Mouse (Mus musculus): ENCODE results near the gene Rnf103. TPM values are rescaled to one million over a fixed set of nuclear protein-coding genes. Genes with fewer than 3 reads are reported as not detected.
"Not testable (repeated sequence)": the region's sequence is repeated elsewhere in the genome, so short reads cannot be mapped to it uniquely, and the experiment has no call there.

Rnf103 gene
- 10 to 100 TPM; 46.6 to 49.3 TPM for total RNA-seq (2021)
- long read RNA-seq, experiment 1, transcript Rnf103-201 (4 exons, 3,264 nt), result major isoform, 29 of 32 reads
- long read RNA-seq, experiment 1, partial matches to known transcripts, result 2 of 32 reads
- long read RNA-seq, experiment 1, other reads (novel, unspliced or antisense), result 1 of 32 reads
- long read RNA-seq, experiment 2, transcript Rnf103-201 (4 exons, 3,264 nt), result major isoform, 41 of 50 reads
- long read RNA-seq, experiment 2, partial matches to known transcripts, result 4 of 50 reads
- long read RNA-seq, experiment 2, other reads (novel, unspliced or antisense), result 5 of 50 reads

DNA sequence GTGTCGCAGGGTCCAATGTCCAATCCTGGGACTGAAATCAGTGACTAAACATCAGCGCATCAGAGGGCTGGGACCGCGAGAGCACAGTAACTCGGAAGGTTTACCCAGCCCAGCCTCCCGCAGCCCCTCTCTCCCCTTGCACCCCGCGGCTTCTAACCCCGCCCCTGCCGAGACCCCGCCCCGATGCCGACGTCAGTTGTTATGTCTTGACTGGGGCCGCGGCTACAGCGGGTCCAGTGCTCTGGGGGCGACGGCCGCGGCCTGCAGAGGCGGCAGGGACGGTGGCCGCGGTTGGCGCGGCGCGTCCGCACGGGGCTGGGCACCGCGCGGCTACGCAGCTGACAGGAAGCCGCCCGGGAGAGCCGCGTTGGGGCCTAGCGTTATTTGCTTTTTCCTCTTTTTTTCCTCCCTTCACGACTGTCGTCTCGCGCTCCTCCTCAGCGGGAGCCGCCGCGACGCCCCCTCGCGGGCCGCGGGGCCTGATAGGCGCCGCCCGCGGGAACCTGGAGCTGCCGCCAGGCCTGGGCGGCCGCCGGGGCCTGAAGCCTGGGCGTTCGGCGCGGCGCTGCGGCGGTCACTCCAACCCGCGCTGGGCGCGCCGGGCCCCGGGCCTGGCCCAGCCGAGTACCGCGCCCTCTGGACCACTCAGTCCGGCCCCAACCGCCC lies at the start of gene Rnf103:
Rnf103 (plus strand) TSS at position 220 of the 666 bp plus-strand sequence.
- DNase-seq (ENCODE audit: low spot score in 2 of 2), result peak; percentile 90 to 93

- no peak for DNase-seq (ENCODE audit: low spot score in 2 of 2)
These were observed 48.9 kb upstream of the Rnf103 start for GRCm38 (mm10) chr6:71444756-71445155.

DNA sequence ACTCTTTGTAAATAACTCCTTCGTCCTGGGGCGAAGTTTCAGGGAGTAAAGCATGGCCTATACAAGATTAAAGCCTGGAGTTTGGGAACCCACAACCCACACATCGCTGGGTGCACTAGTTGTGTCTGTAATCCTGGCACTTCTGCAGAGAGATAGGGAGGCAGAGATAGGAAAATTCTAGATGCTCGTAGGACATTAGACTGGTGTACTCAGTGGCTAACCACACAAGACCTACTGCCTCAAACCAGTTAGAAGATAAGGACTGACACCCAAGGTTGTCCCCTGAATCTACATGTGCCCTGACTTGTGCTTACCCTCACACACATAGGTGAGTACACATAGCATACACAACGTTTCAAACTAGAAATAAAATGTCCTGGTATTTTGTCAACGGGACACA lies 48.1 kb upstream of the Rnf103 start:
- DNase-seq (ENCODE audit: low spot score in 2 of 2), result no peak

DNA sequence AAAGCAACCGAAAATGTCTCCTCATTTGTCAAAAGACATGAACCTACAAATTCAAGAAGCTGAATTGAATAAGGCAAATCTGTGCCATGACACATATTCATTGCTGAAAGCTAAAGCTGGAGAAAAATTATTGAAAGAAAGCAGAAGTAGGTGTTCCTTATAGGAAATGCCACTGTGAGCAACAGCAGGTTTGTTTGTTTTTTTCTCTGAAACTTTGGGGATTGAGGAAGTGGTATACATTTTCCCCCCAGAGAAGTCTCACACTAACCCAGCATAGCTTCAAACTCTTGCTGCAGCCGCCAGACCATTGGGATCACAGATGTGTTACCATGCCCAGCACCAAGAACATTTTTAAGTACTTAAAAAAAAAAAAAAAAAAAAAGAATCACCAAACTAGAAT lies 40.9 kb upstream of the Rnf103 start:
- DNase-seq (ENCODE audit: low spot score in 2 of 2), result no peak

GRCm38 (mm10) chr6:71453983-71454739 lies 39.5 kb upstream of the Rnf103 start:
- DNase-seq (ENCODE audit: low spot score in 2 of 2), result not testable (repeated sequence)

DNA sequence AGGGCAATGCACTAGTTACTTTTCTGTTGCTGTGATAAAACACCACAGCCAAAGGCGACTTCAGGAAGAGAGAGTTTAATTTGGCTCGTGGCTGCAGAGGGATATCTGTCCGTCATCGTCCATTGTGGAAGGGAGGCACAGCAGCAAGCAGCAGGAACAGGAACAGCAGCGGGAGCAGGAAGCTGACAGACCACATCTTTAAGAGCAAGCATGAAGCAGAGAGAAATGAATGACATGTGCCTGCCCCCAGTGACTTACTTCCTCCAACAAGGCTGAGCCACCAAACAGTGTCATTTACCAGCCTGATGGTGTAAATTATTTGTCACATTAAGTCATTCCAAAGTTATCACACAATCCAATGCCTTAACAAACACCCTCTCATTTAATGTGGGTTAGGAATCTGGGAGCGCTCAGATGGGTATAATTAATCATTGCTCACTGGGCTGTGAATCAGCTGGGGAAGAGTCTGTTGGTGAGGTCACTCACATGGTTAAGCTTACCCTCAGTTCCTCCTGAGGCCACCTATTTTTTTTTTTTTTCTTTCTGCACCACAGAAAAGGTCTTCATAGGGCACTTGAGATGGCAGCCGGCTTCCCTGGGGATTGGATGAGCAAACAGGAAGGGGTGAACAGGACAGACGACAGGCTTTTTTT lies 35.6 kb upstream of the Rnf103 start:
- no peak for DNase-seq (ENCODE audit: low spot score in 2 of 2)

- DNase-seq (ENCODE audit: low spot score in 2 of 2), result no peak
These were observed 28.5 kb upstream of the Rnf103 start for GRCm38 (mm10) chr6:71465146-71465545.

DNA sequence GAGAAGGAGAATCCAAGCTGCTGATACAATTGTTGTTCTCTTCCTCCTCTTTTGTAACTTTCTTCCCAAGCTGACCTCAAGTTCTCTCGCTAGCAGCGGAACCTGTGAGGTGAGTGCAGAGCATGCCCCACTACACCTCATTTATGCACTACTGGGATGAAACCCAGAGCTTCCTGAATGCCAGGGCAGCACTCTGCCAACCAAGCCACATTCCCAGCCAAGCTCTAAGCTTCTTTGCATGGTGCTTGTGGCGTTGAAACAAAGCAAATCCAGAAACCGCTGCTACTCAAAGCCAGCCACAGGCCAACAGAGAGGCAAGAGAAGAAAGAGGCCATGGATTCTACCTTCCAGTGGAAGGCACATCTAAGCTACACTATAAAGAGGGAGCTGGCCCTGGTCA lies 25.9 kb upstream of the Rnf103 start:
- DNase-seq (ENCODE audit: low spot score in 2 of 2), result peak in 1 of 2 experiments; percentile 36

GRCm38 (mm10) chr6:71469291-71469690 lies 24.4 kb upstream of the Rnf103 start:
- no peak for DNase-seq (ENCODE audit: low spot score in 2 of 2)

DNA sequence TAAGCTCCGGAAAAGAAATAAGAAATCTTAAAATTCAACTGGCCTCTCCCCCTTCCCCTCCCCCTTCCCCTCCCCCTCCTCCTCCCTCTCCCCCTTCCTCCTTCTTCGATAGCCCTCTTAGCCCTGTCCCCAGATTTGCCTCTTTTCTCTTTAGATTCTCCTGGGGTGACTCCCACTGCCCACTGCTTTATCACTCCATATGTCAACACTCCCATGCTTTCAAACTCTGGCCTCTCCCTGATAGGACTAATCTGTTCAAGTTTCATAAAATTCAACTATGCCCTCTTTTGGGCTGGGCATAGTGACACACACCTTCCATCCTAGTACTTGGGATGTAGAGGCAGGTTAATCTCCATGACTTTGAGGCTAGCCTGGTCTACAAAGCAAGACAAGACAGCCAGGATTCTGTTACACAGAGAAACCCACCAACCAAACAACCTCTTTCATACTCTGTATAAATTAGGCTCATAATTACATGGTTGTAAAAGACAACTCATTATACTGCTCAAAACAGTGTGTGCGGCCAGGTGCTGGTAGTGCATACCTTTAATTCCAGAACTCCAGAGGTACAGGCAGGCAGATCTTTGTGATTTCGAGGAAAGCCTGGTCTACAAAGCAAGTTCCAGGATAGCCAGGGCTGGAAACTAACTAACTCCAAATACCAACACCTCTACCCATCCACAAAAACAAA lies 21.7 kb upstream of the Rnf103 start:
- DNase-seq (ENCODE audit: low spot score in 2 of 2), result no peak

- DNase-seq (ENCODE audit: low spot score in 2 of 2), result no peak
These were observed 20.9 kb upstream of the Rnf103 start for GRCm38 (mm10) chr6:71472786-71473185.

DNA sequence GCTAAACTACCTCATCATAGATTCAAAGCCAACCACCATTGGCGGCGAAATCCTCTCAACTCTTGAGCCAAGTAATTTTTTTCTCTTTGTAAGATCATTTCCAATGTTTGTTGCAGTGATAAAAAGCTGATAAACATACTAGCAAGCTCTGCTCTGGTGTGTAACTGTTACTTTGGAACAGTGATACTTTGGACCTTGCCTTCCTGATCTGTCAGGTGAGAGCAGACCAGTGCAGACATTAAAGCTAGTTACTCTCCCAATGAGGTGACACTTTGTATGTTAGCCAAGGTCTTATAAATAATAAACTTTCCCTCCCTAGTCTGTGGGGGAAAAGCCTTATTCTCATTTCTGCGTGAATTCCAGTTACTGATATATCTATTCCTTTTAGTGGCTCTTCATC lies 18.1 kb upstream of the Rnf103 start:
- no peak for DNase-seq (ENCODE audit: low spot score in 2 of 2)

DNA sequence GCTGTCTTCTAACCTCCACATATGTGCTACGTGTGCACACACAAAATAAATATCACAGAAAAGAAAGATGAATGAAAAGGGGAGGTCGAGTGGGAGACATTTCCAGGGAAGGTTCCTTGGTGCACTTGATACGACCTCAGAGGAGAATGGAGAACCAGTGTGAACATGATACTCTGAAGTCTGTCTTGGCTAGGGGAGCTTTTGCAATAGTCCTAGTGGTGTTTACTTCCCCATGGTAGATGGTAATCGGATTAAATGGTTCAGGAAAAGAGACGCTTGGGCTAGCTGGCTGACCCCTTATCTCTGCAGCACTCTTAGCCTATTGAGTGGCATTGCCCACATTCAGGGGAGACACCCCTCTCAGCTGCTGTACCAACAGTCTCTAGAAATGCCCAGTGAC lies 16.9 kb upstream of the Rnf103 start:
- DNase-seq (ENCODE audit: low spot score in 2 of 2), result no peak

GRCm38 (mm10) chr6:71478816-71479568 lies 14.7 kb upstream of the Rnf103 start:
- DNase-seq (ENCODE audit: low spot score in 2 of 2), result not testable (repeated sequence)

- not testable (repeated sequence) for DNase-seq (ENCODE audit: low spot score in 2 of 2)
These were observed 14.1 kb upstream of the Rnf103 start for GRCm38 (mm10) chr6:71479588-71479987.

DNA sequence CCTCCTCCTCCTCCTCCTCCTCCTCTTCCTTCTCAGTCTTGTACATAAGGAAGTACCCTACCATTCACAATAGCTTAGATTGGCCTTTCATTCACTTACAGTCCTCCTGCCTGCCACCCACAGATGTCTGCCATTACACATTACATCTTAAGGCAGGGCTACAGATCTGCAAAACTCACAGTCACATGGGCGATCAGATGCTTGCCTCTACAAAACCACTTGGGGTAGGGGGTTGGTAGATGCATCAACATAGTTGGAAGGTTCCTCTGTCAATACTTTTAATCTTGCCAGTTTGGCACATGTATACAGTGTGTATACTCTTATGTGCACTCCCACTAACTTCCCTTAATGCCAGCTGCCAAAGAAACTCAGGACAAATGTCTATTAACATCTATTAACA lies 13.6 kb upstream of the Rnf103 start:
- no peak for DNase-seq (ENCODE audit: low spot score in 2 of 2)

DNA sequence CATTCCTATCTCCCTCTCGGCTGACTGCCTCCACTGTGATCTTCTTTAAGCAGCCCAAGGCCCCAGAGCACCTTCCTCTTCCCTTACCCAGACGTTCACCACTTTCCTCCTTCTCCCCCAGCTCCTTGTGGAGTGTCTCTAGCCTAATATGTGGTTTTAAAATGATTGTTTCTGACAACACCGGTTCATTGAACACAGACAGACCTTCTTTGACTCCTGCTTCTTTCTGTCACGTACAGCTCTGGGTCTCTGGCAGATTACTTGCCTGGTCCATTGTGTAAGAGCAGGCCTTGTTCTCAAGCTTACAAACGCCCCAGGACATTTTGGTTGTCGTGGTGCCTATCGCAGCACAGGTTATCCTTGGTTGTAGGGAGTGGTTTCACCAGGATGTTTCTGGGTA lies 12.6 kb upstream of the Rnf103 start:
- DNase-seq (ENCODE audit: low spot score in 2 of 2), result no peak

DNA sequence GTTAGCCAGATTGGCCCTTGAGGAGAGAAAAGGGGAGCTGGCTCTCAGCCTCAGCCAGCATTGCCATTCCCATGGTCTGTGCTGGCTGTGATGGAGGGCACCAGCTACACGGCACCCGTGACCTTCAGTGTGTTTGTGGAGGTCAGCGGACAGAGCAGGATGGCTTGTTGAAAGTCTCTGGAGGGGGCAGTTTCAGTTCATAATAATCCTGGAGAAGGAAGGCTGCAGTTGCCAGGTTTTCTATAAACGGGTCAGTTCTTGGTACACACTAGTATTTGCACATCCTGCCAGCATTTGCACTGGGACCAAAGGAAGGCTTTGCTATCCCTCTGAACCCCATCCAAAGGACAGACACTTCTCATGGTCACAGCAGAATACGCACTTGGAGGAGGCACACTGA lies 8.4 kb upstream of the Rnf103 start:
- DNase-seq (ENCODE audit: low spot score in 2 of 2), result no peak

GRCm38 (mm10) chr6:71486226-71486625 lies 7.5 kb upstream of the Rnf103 start:
- DNase-seq (ENCODE audit: low spot score in 2 of 2), result no peak

- DNase-seq (ENCODE audit: low spot score in 2 of 2), result no peak
These were observed 6.8 kb upstream of the Rnf103 start for GRCm38 (mm10) chr6:71486867-71487266.

Data from layer of hippocampus, postnatal 14 days (tissue).